Mouse (Mus musculus): ENCODE measurements at regions not wholly inside any gene's neighbourhood (a gene's known extent, or its start where the extent isn't known, plus 50 kb on each side); places are given as distances from the start of the nearest gene placed in this dataset.

- no peak for DNase-seq
These were observed 155.3 kb downstream of the Tox3 start for GRCm38 (mm10) chr8:90192856-90193255.

GRCm38 (mm10) chr8:90182807-90183206 is 165.3 kb downstream of the Tox3 start:
- no peak for DNase-seq

- no peak for DNase-seq
These were observed 171.4 kb downstream of the Tox3 start for GRCm38 (mm10) chr8:90176771-90177170.

- DNase-seq, result no peak
These were observed 171.8 kb downstream of the Tox3 start for GRCm38 (mm10) chr8:90176335-90176734.

GRCm38 (mm10) chr8:90166639-90167038 is 181.5 kb downstream of the Tox3 start:
- no peak for DNase-seq

GRCm38 (mm10) chr8:90151477-90151876 is 196.7 kb downstream of the Tox3 start:
- no peak for DNase-seq

- peak; percentile 31 for DNase-seq
These were observed 198.2 kb downstream of the Tox3 start for GRCm38 (mm10) chr8:90149903-90150302.

- DNase-seq, result no peak
These were observed 213.5 kb downstream of the Tox3 start for GRCm38 (mm10) chr8:90134626-90135025.

GRCm38 (mm10) chr8:90130704-90131267 is 217.4 kb downstream of the Tox3 start:
- no peak for DNase-seq

- DNase-seq, result no peak
These were observed 222.7 kb downstream of the Tox3 start for GRCm38 (mm10) chr8:90125426-90125825.

- DNase-seq, result no peak
These were observed 225.0 kb downstream of the Tox3 start for GRCm38 (mm10) chr8:90123101-90123500.

GRCm38 (mm10) chr8:90121935-90122334 is 226.2 kb downstream of the Tox3 start:
- no peak for DNase-seq

GRCm38 (mm10) chr8:90121017-90121416 is 227.1 kb downstream of the Tox3 start:
- DNase-seq, result no peak

GRCm38 (mm10) chr8:90115436-90115835 is 232.7 kb downstream of the Tox3 start:
- DNase-seq, result peak; percentile 5

- DNase-seq, result no peak
These were observed 247.6 kb downstream of the Tox3 start for GRCm38 (mm10) chr8:90100509-90100908.

GRCm38 (mm10) chr8:90082630-90083029 is 265.5 kb downstream of the Tox3 start:
- DNase-seq, result no peak

GRCm38 (mm10) chr8:90076381-90076780 is 271.8 kb downstream of the Tox3 start:
- no peak for DNase-seq

- DNase-seq, result no peak
These were observed 272.3 kb downstream of the Tox3 start for GRCm38 (mm10) chr8:90075796-90076195.

GRCm38 (mm10) chr8:90070006-90070405 is 278.1 kb downstream of the Tox3 start:
- no peak for DNase-seq

GRCm38 (mm10) chr8:90069411-90069993 is 278.6 kb downstream of the Tox3 start:
- no peak for DNase-seq

GRCm38 (mm10) chr8:90068441-90068840 is 279.7 kb downstream of the Tox3 start:
- DNase-seq, result no peak

- no peak for DNase-seq
These were observed 283.8 kb downstream of the Tox3 start for GRCm38 (mm10) chr8:90064381-90064780.

- no peak for DNase-seq
These were observed 284.9 kb downstream of the Tox3 start for GRCm38 (mm10) chr8:90063291-90063690.

- DNase-seq, result no peak
These were observed 289.4 kb downstream of the Tox3 start for GRCm38 (mm10) chr8:90058631-90059166.

GRCm38 (mm10) chr8:90056331-90056730 is 291.8 kb downstream of the Tox3 start:
- no peak for DNase-seq

All from right cerebral cortex, postnatal 25 days (tissue).